ENCODE assay signal across 8 mouse cellular contexts in genomic region chr6:120039256-120039563, GRCm38 (mm10). TPM values are rescaled to one million over a fixed set of nuclear protein-coding genes. Genes with fewer than 3 reads are reported as not detected.
DNase-seq lines count a peak whose midpoint lies in the region; ATAC-seq and TF ChIP-seq lines count a peak whose summit lies in the region.

No protein-coding gene starts in this region.

- WGBS in kidney, embryonic 16.5 days, result 0% methylated on average over 9 of the region's 9 CpGs

- H3K36me3 ChIP-seq in C2C12 (ENCODE audit: control insufficient read depth, insufficient read depth), result peaks cover 25% of the 10 kb centered on the region
- no peaks in the 10 kb centered on the region for H3K36me3 ChIP-seq in kidney, embryonic 16.5 days (ENCODE audit: insufficient read depth, low read length)

- no peaks in the 10 kb centered on the region for H3K27me3 ChIP-seq in C2C12 (ENCODE audit: control insufficient read depth, insufficient read depth, insufficient read length)
- H3K27me3 ChIP-seq in kidney, embryonic 16.5 days (ENCODE audit: insufficient read depth, low read length), result no peaks in the 10 kb centered on the region

- no peaks in the 10 kb centered on the region for H3K9me3 ChIP-seq in kidney, embryonic 16.5 days (ENCODE audit: low read length)

- H3K9ac ChIP-seq in kidney, embryonic 16.5 days (replicated peaks; ENCODE audit: low read length), result peak overlapping the region; percentile 62

- peak overlapping the region; percentile 14 for H3ac ChIP-seq in C2C12 (ENCODE audit: control insufficient read depth, insufficient read length, low read depth)

- peaks cover 33% of the 10 kb centered on the region for H3K79me3 ChIP-seq in C2C12 (ENCODE audit: low read depth)

- DNase-seq in ES-CJ7 (ENCODE audit: low read depth, low spot score), result peak; percentile 36
- peak; percentile 67 for DNase-seq in embryo, embryonic 10.5 days (ENCODE audit: low spot score)
- DNase-seq in heart, adult 8-10 months (ENCODE audit: low spot score), result peak; percentile 62
- DNase-seq in lung, postnatal 14 days, result peak; percentile 37
- DNase-seq in spleen, postnatal 36 days (ENCODE audit: low spot score in 2 of 2), result peak; percentile 44 to 60
- no peak for DNase-seq in layer of hippocampus, adult 8-10 months (ENCODE audit: low spot score in 2 of 2)

- H3K79me2 ChIP-seq in C2C12 (ENCODE audit: control insufficient read depth, insufficient read depth), result peaks cover 42% of the 10 kb centered on the region

- TF ChIP-seq CTCF in C2C12 (IDR thresholded peaks at IDR 0.05; ENCODE audit: control insufficient read depth, insufficient read depth, insufficient read length), result no peak

- ATAC-seq in kidney, embryonic 16.5 days (ENCODE audit: low FRiP score, low TSS enrichment), result no peak

- peaks cover 10% of the 10 kb centered on the region for H3K4me1 ChIP-seq in kidney, embryonic 16.5 days (ENCODE audit: insufficient read depth, low read length)

- H3K27ac ChIP-seq in kidney, embryonic 16.5 days (ENCODE audit: low read length), result peak overlapping the region; percentile 81

- peak overlapping the region; percentile 85 for H3K4me2 ChIP-seq in kidney, embryonic 16.5 days (replicated peaks; ENCODE audit: low read depth, low read length)

- H3K4me3 ChIP-seq in C2C12 (ENCODE audit: insufficient read depth, poor library complexity, severe bottlenecking), result peak overlapping the region; percentile 31
- H3K4me3 ChIP-seq in kidney, embryonic 16.5 days (ENCODE audit: low read length), result peak overlapping the region; percentile 93

TF ChIP-seq in C2C12, 6 proteins besides CTCF, POLR2A, EP300 and RAD21:
- TF ChIP-seq MAX (IDR thresholded peaks at IDR 0.05) (no peak), MYOD1 (IDR thresholded peaks at IDR 0.05; ENCODE audit: control insufficient read depth, insufficient read length, low read depth) (no peak), FOSL1 (IDR thresholded peaks at IDR 0.05; ENCODE audit: insufficient read depth, low read length, poor library complexity, severe bottlenecking) (no peak), CEBPB (IDR thresholded peaks at IDR 0.05; ENCODE audit: low read depth) (no peak), USF1 (IDR thresholded peaks at IDR 0.05; ENCODE audit: low read depth) (no peak), MYOG (IDR thresholded peaks at IDR 0.05; ENCODE audit: control insufficient read depth, extremely low read depth, insufficient read length) (no peak)

RNA-seq across cellular contexts. Expression of gene Wnk1, which starts 0.7 kb away (rescaled TPM):
- 63.8 TPM for polyA plus RNA-seq in C2C12 (2012; fragmentation: generic; extraction: Trizol)
- 100 to 1,000 TPM; 363 to 494 (median 444) TPM for total RNA-seq in heart, adult 8-10 months (2022)
- 40.7 and 57.0 TPM in 2 replicates for polyA plus RNA-seq in kidney, embryonic 16.5 days (2015; fragmentation: Nextera tagmentation; extraction: Ambion mirVana)
- 100 to 1,000 TPM; 212 to 252 (median 217) TPM for total RNA-seq in layer of hippocampus, adult 8-10 months (2022)

RNA-seq across cellular contexts. Expression of gene Ninj2, which starts 53.9 kb away (rescaled TPM):
- not detected for polyA plus RNA-seq in C2C12 (2012; fragmentation: generic; extraction: Trizol)
- not detected for total RNA-seq in heart, adult 8-10 months (2022)
- polyA plus RNA-seq in kidney, embryonic 16.5 days (2015; fragmentation: Nextera tagmentation; extraction: Ambion mirVana), result 0.19 TPM in 1 of 2 replicates, not detected in the other
- 1 to 10 TPM; 1.4 to 3.1 (median 2.3) TPM for total RNA-seq in layer of hippocampus, adult 8-10 months (2022)

Comparison
In these comparisons a context has a peak if more than half of its experiments do, and no peak if none do; other contexts are left out.
1. DNase-seq: peak in ES-CJ7 (single experiment), embryo, embryonic 10.5 days (single experiment), heart, adult 8-10 months (single experiment), lung, postnatal 14 days (single experiment) and spleen, postnatal 36 days (2 of 2); none in layer of hippocampus, adult 8-10 months (0 of 2).